Mouse (Mus musculus) hindbrain, embryonic 14.5 days (tissue): Measurements from ENCODE around the gene AI661453. TPM values are rescaled to one million over a fixed set of nuclear protein-coding genes. Genes with fewer than 3 reads are reported as not detected.

Source experiments
- ATAC-seq: fragments of 200-750 bp; cut with Nextera tagmentation; 2 replicates; pipeline ENCODE4 v1.8.0; 2017; ENCODE audit warnings: moderate number of reproducible peaks, mild to moderate bottlenecking, moderate TSS enrichment, moderate library complexity; ENCODE audit not compliant: low FRiP score
- DNase-seq: peaks from one replicate; pipeline ENCODE4 v3.0.0-alpha.2; 2015; ENCODE audit warnings: low spot score
- H3K27ac ChIP-seq: fragments of 300-500 bp; sonication (generic); 2 replicates; pipeline ENCODE4 v1.5.1; 2014; ENCODE audit warnings: mild to moderate bottlenecking, moderate library complexity
- H3K27me3 ChIP-seq: fragments of 300-500 bp; sonication (generic); 2 replicates; pipeline ENCODE4 v1.6.1; 2014; ENCODE audit warnings: mild to moderate bottlenecking, low read length, mixed read lengths; ENCODE audit not compliant: control insufficient read depth, insufficient read depth
- H3K36me3 ChIP-seq: fragments of 300-500 bp; sonication (generic); replicated peaks from 2 replicates; pipeline ENCODE4 v1.6.1; 2014; ENCODE audit not compliant: control insufficient read depth, insufficient read depth
- H3K4me1 ChIP-seq: fragments of 300-500 bp; sonication (generic); replicated peaks from 2 replicates; pipeline ENCODE4 v1.6.1; 2014; ENCODE audit warnings: antibody characterized with exemption, low read length, mixed read lengths; ENCODE audit not compliant: control insufficient read depth, insufficient read depth
- H3K4me2 ChIP-seq: fragments of 300-500 bp; sonication (generic); replicated peaks from 2 replicates; pipeline ENCODE4 v1.6.1; 2014; ENCODE audit warnings: mild to moderate bottlenecking, moderate library complexity
- H3K4me3 ChIP-seq: fragments of 300-500 bp; sonication (generic); replicated peaks from 2 replicates; pipeline ENCODE4 v1.5.1; 2014; ENCODE audit warnings: mild to moderate bottlenecking, low read length
- H3K9ac ChIP-seq: fragments of 300-500 bp; sonication (generic); 2 replicates; pipeline ENCODE4 v1.6.1; 2014
- H3K9me3 ChIP-seq: fragments of 300-500 bp; sonication (generic); 2 replicates; pipeline ENCODE4 v1.6.1; 2016; ENCODE audit warnings: low read length; ENCODE audit not compliant: control insufficient read depth
- WGBS: fragments of 180-500 bp; shearing (Covaris S2); extraction: QIAGEN DNeasy Blood & Tissue Kit; methylation state at CpG from one replicate; pipeline ENCODE4 v1.1.7; 2014; 5-methylcytosine and 5-hydroxymethylcytosine counted together
- polyA plus RNA-seq: library from polyadenylated mRNA; unstranded; fragments of >200 nt; fragmentation: Nextera tagmentation; extraction: Ambion mirVana; gene quantifications from 2 replicates; pipeline ENCODE4 v1.2.1, GENCODE M21; 2014

Gene AI661453
- polyA plus RNA-seq, 1 experiment from 2014 or later: 0.23 TPM

DNA sequence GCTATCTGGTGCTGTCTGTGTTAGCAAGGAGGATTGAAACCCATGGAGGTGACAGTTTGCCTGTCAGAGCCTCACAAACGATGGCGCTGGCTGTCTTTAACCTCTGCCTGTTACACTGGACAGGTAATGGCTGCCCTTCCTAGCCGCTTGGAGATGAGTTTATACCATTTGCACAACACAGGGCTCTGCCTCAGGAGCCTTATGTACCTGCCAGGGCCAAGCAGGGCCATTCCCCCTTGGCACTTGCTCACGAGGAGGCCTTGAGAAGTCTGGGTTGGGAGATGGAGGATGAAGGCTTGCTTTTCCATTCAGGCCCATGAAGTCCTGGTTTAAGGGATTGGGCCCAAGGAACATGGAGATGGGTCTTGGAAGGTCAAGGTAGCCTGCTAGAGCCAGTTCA is 33.2 kb downstream of the AI661453 start:
- ATAC-seq (no peak), DNase-seq (no peak)
- 85% methylated on average over 4 of the region's 4 CpGs for WGBS
- Histone ChIP-seq H3K4me2 (no peak overlapping the region), H3K36me3 (no peaks in the 10 kb centered on the region), H3K9me3 (no peaks in the 10 kb centered on the region), H3K27ac (no peak overlapping the region), H3K27me3 (peaks cover 29% of the 10 kb centered on the region), H3K9ac (no peak overlapping the region), H3K4me1 (no peaks in the 10 kb centered on the region), H3K4me3 (no peak overlapping the region)

- Histone ChIP-seq H3K9ac (no peak overlapping the region), H3K27me3 (peaks cover 29% of the 10 kb centered on the region), H3K27ac (no peak overlapping the region), H3K36me3 (no peaks in the 10 kb centered on the region), H3K9me3 (no peaks in the 10 kb centered on the region), H3K4me3 (no peak overlapping the region), H3K4me1 (no peaks in the 10 kb centered on the region), H3K4me2 (no peak overlapping the region)
- WGBS: 93% methylated on average over 4 of the region's 4 CpGs
- DNase-seq (no peak), ATAC-seq (no peak)
Measured at GRCm38 (mm10) chr17:47470121-47470520, 33.7 kb downstream of the AI661453 start.

DNA sequence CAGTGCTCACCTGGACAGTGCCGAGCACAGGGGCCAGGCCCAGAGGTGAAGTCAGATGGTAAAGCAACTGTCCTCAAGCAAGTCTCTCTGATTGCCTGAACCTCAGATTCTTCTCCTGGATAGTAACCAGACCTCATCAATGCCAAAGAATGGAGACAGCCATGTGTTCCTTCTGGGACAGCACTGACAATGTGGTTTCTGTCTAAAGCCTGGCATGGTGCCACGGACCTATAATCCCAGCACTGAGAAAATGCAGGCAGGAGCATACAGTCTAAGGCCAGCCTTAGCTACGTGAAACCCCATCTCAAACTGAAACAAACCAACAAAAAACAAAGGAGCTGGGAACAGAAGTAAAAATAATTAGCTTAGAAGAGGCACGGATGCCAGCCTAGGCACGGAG is 34.3 kb downstream of the AI661453 start:
- no peaks in the 10 kb centered on the region for H3K36me3 ChIP-seq
- no peak overlapping the region for H3K4me3 ChIP-seq
- ATAC-seq (no peak), DNase-seq (peak; percentile 52)
- peaks cover 29% of the 10 kb centered on the region for H3K27me3 ChIP-seq
- H3K27ac ChIP-seq: no peak overlapping the region
- no peaks in the 10 kb centered on the region for H3K9me3 ChIP-seq
- no peak overlapping the region for H3K4me2 ChIP-seq
- no peak overlapping the region for H3K9ac ChIP-seq
- 69% methylated on average over 5 of the region's 5 CpGs for WGBS
- H3K4me1 ChIP-seq: no peaks in the 10 kb centered on the region

GRCm38 (mm10) chr17:47472435-47473350 is 36.3 kb downstream of the AI661453 start:
- DNase-seq: no peak
- Histone ChIP-seq H3K9ac (no peak overlapping the region), H3K27me3 (peaks cover 17% of the 10 kb centered on the region), H3K4me1 (no peaks in the 10 kb centered on the region), H3K36me3 (no peaks in the 10 kb centered on the region), H3K27ac (no peak overlapping the region), H3K4me3 (no peak overlapping the region), H3K4me2 (no peak overlapping the region), H3K9me3 (no peaks in the 10 kb centered on the region)
- ATAC-seq: no peak
- WGBS: 51% methylated on average over 15 of the region's 15 CpGs

DNA sequence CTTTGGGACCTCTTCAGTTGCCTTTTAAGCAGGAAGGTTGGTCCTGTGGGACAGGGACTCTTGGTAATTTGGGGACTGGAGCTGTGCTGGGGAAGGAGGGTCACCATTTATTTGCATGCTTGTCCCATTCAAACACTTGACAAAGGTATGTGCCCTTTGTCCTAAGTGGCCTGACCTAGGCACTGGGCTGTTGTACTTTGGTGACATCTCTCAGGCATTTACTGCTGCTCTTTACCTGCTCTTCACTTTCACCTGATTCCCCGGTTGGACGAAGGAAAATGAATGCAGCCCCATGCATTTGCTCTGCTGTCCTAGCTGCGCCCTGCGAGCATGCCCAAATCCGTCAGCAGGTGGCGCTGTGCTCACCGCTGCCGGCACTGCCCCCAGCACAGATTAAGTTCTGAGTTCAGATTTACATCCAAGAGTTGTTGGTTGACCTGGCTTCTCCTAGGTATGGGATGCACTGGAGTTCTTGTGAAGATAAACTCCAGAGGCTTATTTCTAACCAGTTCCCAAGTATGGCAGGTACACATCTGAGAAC is 37.1 kb downstream of the AI661453 start:
- no peak overlapping the region for H3K4me2 ChIP-seq
- no peaks in the 10 kb centered on the region for H3K4me1 ChIP-seq
- DNase-seq (peak; percentile 38), ATAC-seq (no peak)
- H3K9ac ChIP-seq: no peak overlapping the region
- no peaks in the 10 kb centered on the region for H3K9me3 ChIP-seq
- 18% methylated on average over 8 of the region's 8 CpGs for WGBS
- peaks cover 9% of the 10 kb centered on the region; the same call in 1 of the 2 replicates for H3K27me3 ChIP-seq
- H3K27ac ChIP-seq: no peak overlapping the region
- no peak overlapping the region for H3K4me3 ChIP-seq
- no peaks in the 10 kb centered on the region for H3K36me3 ChIP-seq

- no peaks in the 10 kb centered on the region for H3K9me3 ChIP-seq
- H3K4me1 ChIP-seq: no peaks in the 10 kb centered on the region
- H3K4me2 ChIP-seq: no peak overlapping the region
- no peak overlapping the region for H3K27ac ChIP-seq
- H3K4me3 ChIP-seq: no peak overlapping the region
- H3K36me3 ChIP-seq: no peaks in the 10 kb centered on the region
- ATAC-seq (no peak), DNase-seq (no peak)
- H3K9ac ChIP-seq: no peak overlapping the region
- H3K27me3 ChIP-seq: 0 out of 2 replicates have a peak, but pooled peaks cover 2% of the 10 kb centered on the region
- 84% methylated on average over 4 of the region's 4 CpGs for WGBS
Measured at GRCm38 (mm10) chr17:47474250-47474649, 37.8 kb downstream of the AI661453 start.

GRCm38 (mm10) chr17:47475181-47475580 is 38.8 kb downstream of the AI661453 start:
- Histone ChIP-seq H3K27ac (no peak overlapping the region), H3K4me2 (no peak overlapping the region), H3K4me1 (no peaks in the 10 kb centered on the region), H3K9me3 (no peaks in the 10 kb centered on the region), H3K27me3 (no peaks in the 10 kb centered on the region), H3K9ac (no peak overlapping the region), H3K4me3 (no peak overlapping the region), H3K36me3 (no peaks in the 10 kb centered on the region)
- ATAC-seq (no peak), DNase-seq (no peak)
- WGBS: 81% methylated on average over 4 of the region's 4 CpGs

GRCm38 (mm10) chr17:47475714-47476113 is 39.3 kb downstream of the AI661453 start:
- Histone ChIP-seq H3K9me3 (no peaks in the 10 kb centered on the region), H3K4me1 (no peaks in the 10 kb centered on the region), H3K36me3 (no peaks in the 10 kb centered on the region), H3K27ac (no peak overlapping the region), H3K4me3 (no peak overlapping the region), H3K27me3 (no peaks in the 10 kb centered on the region), H3K9ac (no peak overlapping the region), H3K4me2 (no peak overlapping the region)
- DNase-seq (no peak), ATAC-seq (no peak)
- 64% methylated on average over 3 of the region's 3 CpGs for WGBS

GRCm38 (mm10) chr17:47479887-47480286 is 43.5 kb downstream of the AI661453 start:
- ATAC-seq (no peak), DNase-seq (no peak)
- Histone ChIP-seq H3K36me3 (no peaks in the 10 kb centered on the region), H3K9ac (no peak overlapping the region), H3K4me3 (no peak overlapping the region), H3K27ac (no peak overlapping the region), H3K27me3 (no peaks in the 10 kb centered on the region), H3K4me2 (no peak overlapping the region), H3K4me1 (no peaks in the 10 kb centered on the region), H3K9me3 (no peaks in the 10 kb centered on the region)
- 58% methylated on average over 3 of the region's 3 CpGs for WGBS
